Mouse (Mus musculus) ES-Bruce4 (cell line): Measurements from ENCODE around the gene Sbk2.

Experiments
- CTCF ChIP-seq: IDR thresholded peaks from one replicate; pipeline ENCODE4 v1.8.1; 2011; ENCODE audit warnings: low read depth, low read length
- POLR2A ChIP-seq: IDR thresholded peaks from one replicate; pipeline ENCODE4 v1.8.1; 2011; ENCODE audit warnings: low read length; ENCODE audit not compliant: insufficient read depth

- TF ChIP-seq POLR2A (no peak), CTCF (no peak)
Observed at GRCm38 (mm10) chr7:4919971-4920370, 44.2 kb downstream of the Sbk2 start.
